Mouse (Mus musculus) C2C12 (cell line): Measurements from ENCODE around the gene Fbln2. TPM values are rescaled to one million over a fixed set of nuclear protein-coding genes. Genes with fewer than 3 reads are reported as not detected.

Experiments
- H3K27me3 ChIP-seq: one replicate; pipeline ENCODE4 v1.6.1; 2011; ENCODE audit not compliant: control insufficient read depth, insufficient read depth, insufficient read length
- H3K36me3 ChIP-seq: one replicate; pipeline ENCODE4 v1.6.1; 2011; ENCODE audit not compliant: control insufficient read depth, insufficient read depth
- H3K4me3 ChIP-seq: one replicate; pipeline ENCODE4 v1.5.1; 2011; ENCODE audit warnings: mild to moderate bottlenecking, control low read depth; ENCODE audit not compliant: poor library complexity, insufficient read depth, severe bottlenecking
- H3K79me2 ChIP-seq: one replicate; pipeline ENCODE4 v1.6.1; 2011; ENCODE audit not compliant: control insufficient read depth, insufficient read depth
- H3K79me3 ChIP-seq: one replicate; pipeline ENCODE4 v1.6.1; 2011; ENCODE audit warnings: low read depth, control low read depth
- H3ac ChIP-seq: one replicate; pipeline ENCODE3; 2011; ENCODE audit warnings: low read depth; ENCODE audit not compliant: control insufficient read depth, insufficient read length
- CEBPB ChIP-seq: IDR thresholded peaks from one replicate; pipeline ENCODE4 v1.6.1; 2011; ENCODE audit warnings: low read depth, mild to moderate bottlenecking, control low read depth, moderate library complexity
- CTCF ChIP-seq: IDR thresholded peaks from one replicate; pipeline ENCODE4 v1.5.1; 2011; ENCODE audit not compliant: control insufficient read depth, insufficient read depth, insufficient read length
- FOSL1 ChIP-seq: IDR thresholded peaks from one replicate; pipeline ENCODE4 v1.8.0; 2011; ENCODE audit warnings: mild to moderate bottlenecking, low read length; ENCODE audit not compliant: poor library complexity, insufficient read depth, severe bottlenecking
- MAX ChIP-seq: IDR thresholded peaks from one replicate; pipeline ENCODE4 v1.6.1; 2011; ENCODE audit warnings: mild to moderate bottlenecking, control low read depth
- MYOD1 ChIP-seq: IDR thresholded peaks from one replicate; pipeline ENCODE4 v1.6.1; 2011; ENCODE audit warnings: low read depth; ENCODE audit not compliant: control insufficient read depth, insufficient read length
- MYOG ChIP-seq: IDR thresholded peaks from one replicate; pipeline ENCODE4 v1.6.1; 2011; ENCODE audit not compliant: control insufficient read depth, insufficient read length; ENCODE audit errors: extremely low read depth
- USF1 ChIP-seq: IDR thresholded peaks from one replicate; pipeline ENCODE4 v1.6.1; 2011; ENCODE audit warnings: low read depth, mild to moderate bottlenecking, control low read depth, moderate library complexity
- polyA plus RNA-seq: library from polyadenylated mRNA; unstranded; fragments of >200 nt; fragmentation: generic; extraction: Trizol; gene quantifications from one replicate; pipeline ENCODE4 v1.2.1, GENCODE M21; 2012; ENCODE audit warnings: missing spikeins

Fbln2 gene
- polyA plus RNA-seq, 1 experiment: 91.6 TPM

DNA sequence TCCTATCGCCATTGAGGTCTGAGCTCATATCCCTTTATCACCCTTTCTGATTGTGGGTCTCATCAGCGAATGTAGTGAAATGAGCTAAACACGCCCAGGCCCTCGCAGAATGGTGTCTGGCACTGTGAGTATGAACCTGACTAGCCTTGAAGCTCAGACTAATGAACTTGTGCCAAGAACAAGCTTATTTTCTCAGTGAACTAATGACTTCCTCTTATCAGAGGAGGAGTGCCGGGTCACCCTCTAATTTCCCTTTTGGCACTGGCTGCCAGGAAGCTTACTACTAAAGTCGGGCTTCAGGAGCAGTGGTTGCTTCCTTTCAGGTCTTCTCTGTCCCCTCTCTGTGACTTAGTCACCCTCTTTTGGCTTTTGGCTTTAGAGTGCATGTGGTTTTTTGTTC, 12.7 kb downstream of the Fbln2 start:
- Histone ChIP-seq H3K4me3 (no peak overlapping the region), H3K79me3 (peaks cover 48% of the 10 kb centered on the region), H3K27me3 (no peaks in the 10 kb centered on the region)

DNA sequence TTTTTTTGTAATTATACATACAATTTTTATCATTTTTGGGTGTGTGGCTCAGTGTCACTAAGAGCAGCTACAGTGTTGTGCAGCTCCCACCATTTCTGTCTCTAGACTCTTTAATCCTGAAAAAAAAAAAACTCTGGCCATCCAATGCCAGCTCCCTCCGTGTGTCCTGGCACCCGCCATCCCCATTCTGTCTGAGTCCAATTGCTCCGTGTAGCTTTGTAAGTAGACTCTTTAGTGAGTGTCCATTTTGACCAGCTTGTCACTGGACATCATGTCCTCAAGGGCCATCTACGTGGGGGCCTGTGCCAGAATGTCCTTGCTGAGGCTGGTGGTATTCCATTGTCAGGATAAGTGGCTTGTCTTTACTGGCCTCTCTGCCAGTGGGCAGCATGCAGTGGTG, 13.1 kb downstream of the Fbln2 start:
- no peak overlapping the region for H3K4me3 ChIP-seq
- peaks cover 98% of the 10 kb centered on the region for H3K79me2 ChIP-seq
- TF ChIP-seq CEBPB: no peak
- TF ChIP-seq FOSL1: no peak
- no peak for TF ChIP-seq MAX
- no peak for TF ChIP-seq MYOD1
- TF ChIP-seq CTCF: no peak
- TF ChIP-seq USF1: no peak
- no peak for TF ChIP-seq MYOG
- no peak overlapping the region for H3ac ChIP-seq
- no peaks in the 10 kb centered on the region for H3K27me3 ChIP-seq
- peaks cover 45% of the 10 kb centered on the region for H3K79me3 ChIP-seq
- H3K36me3 ChIP-seq: peaks cover 25% of the 10 kb centered on the region

More for the DNA sequence above, 12.7 kb downstream of the Fbln2 start:
- Histone ChIP-seq H3K79me2 (peaks cover 98% of the 10 kb centered on the region), H3ac (no peak overlapping the region), H3K36me3 (peaks cover 22% of the 10 kb centered on the region)
- no peak for TF ChIP-seq MAX
- TF ChIP-seq CEBPB: no peak
- no peak for TF ChIP-seq CTCF
- no peak for TF ChIP-seq USF1

DNA sequence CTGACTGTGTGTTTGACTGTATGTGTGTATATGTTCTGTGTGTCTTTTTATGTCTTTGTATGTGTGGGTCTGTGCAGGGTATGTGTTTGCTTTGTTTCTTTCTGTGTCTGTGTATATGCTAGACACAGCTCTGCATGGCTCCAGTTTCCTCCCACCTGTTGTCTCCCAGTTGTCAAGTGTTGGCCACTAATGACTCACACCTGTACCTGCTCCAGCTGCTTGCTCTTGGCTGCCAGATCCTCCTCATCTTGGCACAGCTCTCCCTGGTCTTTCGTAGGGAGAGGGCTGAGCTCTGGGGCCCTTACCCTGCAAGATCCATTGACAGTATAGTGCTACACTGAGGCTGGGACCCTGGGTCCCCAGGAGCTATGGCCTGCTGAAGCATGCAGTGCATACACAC, 13.8 kb downstream of the Fbln2 start:
- Histone ChIP-seq H3K79me3 (peaks cover 41% of the 10 kb centered on the region), H3ac (no peak overlapping the region)

DNA sequence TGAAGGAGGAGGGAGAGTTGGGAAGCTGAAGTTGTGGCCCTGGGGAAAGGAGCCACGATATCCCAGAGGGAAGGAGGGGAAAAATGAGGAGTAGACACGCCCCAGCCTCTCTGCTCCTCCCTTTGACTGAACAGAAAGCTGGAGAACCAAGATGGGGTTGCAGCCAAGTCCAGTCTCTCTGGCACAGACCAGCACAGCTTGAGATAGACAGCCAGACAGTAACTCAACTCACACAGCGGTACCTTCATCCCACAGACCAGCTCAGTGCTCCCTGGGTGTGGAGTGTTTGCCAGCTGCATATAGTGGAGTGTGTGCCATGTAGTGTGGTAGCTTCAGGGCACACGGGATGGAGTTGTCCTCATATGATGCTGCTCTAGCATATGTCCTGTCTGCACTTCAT, 16.7 kb downstream of the Fbln2 start:
- Histone ChIP-seq H3K79me2 (peaks cover 98% of the 10 kb centered on the region), H3ac (no peak overlapping the region), H3K4me3 (no peak overlapping the region), H3K27me3 (no peaks in the 10 kb centered on the region), H3K36me3 (peaks cover 30% of the 10 kb centered on the region), H3K79me3 (peaks cover 30% of the 10 kb centered on the region)
- TF ChIP-seq MYOG: no peak
- TF ChIP-seq CTCF: no peak
- TF ChIP-seq CEBPB: no peak
- TF ChIP-seq MYOD1: no peak
- TF ChIP-seq FOSL1: no peak
- no peak for TF ChIP-seq USF1
- TF ChIP-seq MAX: no peak

More for the DNA sequence above, 13.8 kb downstream of the Fbln2 start:
- Histone ChIP-seq H3K4me3 (no peak overlapping the region), H3K36me3 (peaks cover 25% of the 10 kb centered on the region), H3K79me2 (peaks cover 98% of the 10 kb centered on the region), H3K27me3 (no peaks in the 10 kb centered on the region)
- TF ChIP-seq MAX (no peak), USF1 (no peak), MYOG (no peak), MYOD1 (peak; percentile 32), CEBPB (no peak)

DNA sequence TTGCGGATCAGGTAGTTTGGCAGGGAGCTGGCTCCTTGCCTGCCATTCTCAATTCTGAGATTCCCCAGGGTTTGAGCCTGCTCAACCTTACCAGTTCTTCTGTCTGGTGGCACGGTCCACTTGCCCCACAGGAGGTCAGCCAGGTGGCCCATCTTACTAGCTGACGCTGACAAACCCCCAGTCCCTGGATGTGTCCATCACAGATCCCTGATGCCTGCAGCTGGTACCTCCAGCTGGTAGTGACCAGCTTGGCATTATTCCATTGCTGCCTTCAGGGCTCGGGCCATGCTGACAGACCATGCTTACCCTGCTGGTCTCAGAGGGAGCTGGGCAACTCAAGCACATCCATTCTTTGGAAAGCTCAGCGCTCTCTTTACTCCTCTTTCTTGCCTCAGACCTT, 18.7 kb downstream of the Fbln2 start:
- Histone ChIP-seq H3K27me3 (no peaks in the 10 kb centered on the region), H3K36me3 (peaks cover 43% of the 10 kb centered on the region)

DNA sequence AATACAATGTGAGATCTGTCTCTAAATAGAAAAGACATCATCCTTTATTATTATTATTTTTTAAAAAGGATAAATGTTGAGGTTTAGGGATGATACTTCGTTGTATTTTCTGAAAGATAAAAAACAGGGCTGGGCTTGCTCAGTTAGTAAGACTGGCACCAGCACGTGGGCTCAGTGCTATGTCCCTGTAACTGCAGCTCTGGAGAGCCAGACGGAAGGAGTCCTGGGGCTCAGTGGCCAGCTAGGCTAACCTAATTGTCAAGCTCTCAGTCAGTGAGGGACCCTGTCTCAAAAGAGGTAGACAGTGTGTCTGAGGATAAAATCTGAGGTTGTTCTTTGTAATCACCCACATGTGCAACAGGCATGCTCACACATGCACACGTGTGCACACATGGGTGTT, 19.3 kb downstream of the Fbln2 start:
- peaks cover 88% of the 10 kb centered on the region for H3K79me2 ChIP-seq
- no peaks in the 10 kb centered on the region for H3K27me3 ChIP-seq
- peaks cover 40% of the 10 kb centered on the region for H3K36me3 ChIP-seq
- TF ChIP-seq MAX: no peak
- TF ChIP-seq CEBPB: no peak
- TF ChIP-seq MYOG: no peak
- TF ChIP-seq MYOD1: no peak
- no peak for TF ChIP-seq USF1
- no peak overlapping the region for H3ac ChIP-seq
- peaks cover 24% of the 10 kb centered on the region for H3K79me3 ChIP-seq
- H3K4me3 ChIP-seq: no peak overlapping the region

More for the DNA sequence above, 18.7 kb downstream of the Fbln2 start:
- Histone ChIP-seq H3K4me3 (no peak overlapping the region), H3K79me3 (peaks cover 26% of the 10 kb centered on the region), H3ac (no peak overlapping the region), H3K79me2 (peaks cover 88% of the 10 kb centered on the region)
- TF ChIP-seq FOSL1 (no peak), CTCF (no peak), MYOD1 (no peak), MAX (no peak), CEBPB (no peak), USF1 (no peak), MYOG (no peak)
